Mouse (Mus musculus): ENCODE measurements around the gene Rps12-ps3. TPM values are rescaled to one million over a fixed set of nuclear protein-coding genes. Genes with fewer than 3 reads are reported as not detected.

The Rps12-ps3 gene
- polyA plus RNA-seq, 1 experiment from 2014 or later, result 25.3 TPM

DNA sequence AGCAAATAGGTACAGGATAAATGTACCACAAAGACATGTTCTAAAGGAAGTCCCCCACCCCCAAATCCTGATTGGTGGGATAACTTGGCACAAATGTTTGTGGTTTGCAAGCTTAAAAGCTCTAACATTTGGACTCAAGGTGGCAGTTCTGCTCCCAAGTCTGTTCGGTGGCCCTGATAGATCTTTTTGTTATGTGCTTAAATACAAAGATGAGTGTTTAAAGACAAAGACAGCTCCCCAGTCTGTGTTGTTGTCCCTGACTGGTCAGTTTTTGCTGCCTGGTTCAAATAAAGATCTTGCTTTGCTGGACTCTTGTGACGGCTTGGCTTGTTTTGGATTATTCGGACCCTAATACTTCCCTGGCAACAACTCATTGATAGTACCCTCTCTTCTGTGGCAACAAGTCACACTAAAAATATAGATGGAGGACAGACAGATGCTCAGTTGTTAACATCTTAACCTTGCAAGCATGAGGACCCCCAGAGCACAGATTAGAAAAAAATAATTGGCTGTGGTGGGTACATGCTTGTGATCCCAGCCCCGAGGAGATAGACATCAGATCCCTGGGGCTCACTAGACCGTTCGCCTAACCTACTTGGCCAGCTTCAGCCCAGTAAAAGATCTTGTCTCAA lies 27.4 kb downstream of the Rps12-ps3 start:
- 88% methylated on average over 6 of the region's 6 CpGs for WGBS
- Histone ChIP-seq H3K9me3 (ENCODE audit: low read length) (no peaks in the 10 kb centered on the region), H3K36me3 (ENCODE audit: insufficient read depth, low read length) (no peaks in the 10 kb centered on the region), H3K4me2 (replicated peaks; ENCODE audit: low read depth, low read length) (no peak overlapping the region), H3K27me3 (replicated peaks; ENCODE audit: insufficient read depth, low read length) (no peaks in the 10 kb centered on the region), H3K4me1 (ENCODE audit: insufficient read depth, low read depth, low read length) (no peaks in the 10 kb centered on the region; the same call in 1 of the 2 replicates), H3K9ac (replicated peaks; ENCODE audit: low read depth) (no peak overlapping the region), H3K4me3 (ENCODE audit: low read depth, low read length) (no peak overlapping the region), H3K27ac (ENCODE audit: low read length) (no peak overlapping the region)
- DNase-seq (ENCODE audit: low spot score) (no peak), ATAC-seq (no peak)
- TF ChIP-seq EP300 (IDR thresholded peaks at IDR 0.05) (no peak), CTCF (IDR thresholded peaks at IDR 0.05) (no peak)

- peak; percentile 21 for DNase-seq (ENCODE audit: low spot score)
Observed at GRCm38 (mm10) chr19:59350273-59350903, 28.3 kb downstream of the Rps12-ps3 start.

DNA sequence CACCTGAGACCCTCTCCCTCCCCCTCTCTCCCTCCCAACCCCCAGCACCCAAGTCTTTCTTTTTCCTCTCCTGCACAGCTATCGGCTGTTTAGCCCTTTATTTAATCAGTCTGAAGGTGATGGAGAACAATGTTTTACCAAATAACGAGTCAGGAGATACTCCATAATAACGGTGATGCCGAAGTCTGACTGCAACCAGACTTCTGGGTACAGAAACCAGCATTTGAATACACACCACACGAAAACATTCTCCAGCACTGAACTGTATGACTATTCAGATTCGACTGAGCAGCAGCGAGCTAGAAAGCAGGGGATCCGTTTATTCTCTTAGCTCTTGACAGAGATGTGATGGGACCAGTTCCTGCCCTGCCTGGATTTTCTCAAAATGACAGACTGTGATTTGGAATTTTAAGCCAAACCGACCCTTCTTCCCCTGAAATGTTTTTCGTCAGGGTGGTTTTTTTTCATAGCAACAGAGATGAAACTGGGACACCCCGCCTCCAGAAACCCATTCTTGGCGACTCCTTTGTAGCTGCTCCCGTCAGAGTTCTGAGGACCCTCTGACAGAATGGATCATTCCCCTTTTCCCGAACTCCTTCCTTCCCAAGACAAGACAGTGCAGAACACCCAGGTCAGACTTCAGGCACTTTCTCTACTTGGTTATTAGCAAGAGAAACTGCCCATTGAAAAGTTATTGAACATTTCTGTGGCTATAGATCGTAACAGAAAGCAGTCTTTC lies 29.2 kb downstream of the Rps12-ps3 start:
- H3K4me1 ChIP-seq (ENCODE audit: insufficient read depth, low read depth, low read length), result no peaks in the 10 kb centered on the region
- TF ChIP-seq CTCF (IDR thresholded peaks at IDR 0.05) (no peak), EP300 (IDR thresholded peaks at IDR 0.05) (no peak)
- no peak for DNase-seq (ENCODE audit: low spot score)
- no peak overlapping the region for H3K9ac ChIP-seq (replicated peaks; ENCODE audit: low read depth)
- no peaks in the 10 kb centered on the region for H3K9me3 ChIP-seq (ENCODE audit: low read length)
- no peak overlapping the region for H3K4me3 ChIP-seq (ENCODE audit: low read depth, low read length)
- H3K27ac ChIP-seq (ENCODE audit: low read length), result no peak overlapping the region
- ATAC-seq, result no peak
- no peaks in the 10 kb centered on the region for H3K27me3 ChIP-seq (replicated peaks; ENCODE audit: insufficient read depth, low read length)
- H3K36me3 ChIP-seq (ENCODE audit: insufficient read depth, low read length), result no peaks in the 10 kb centered on the region
- no peak overlapping the region for H3K4me2 ChIP-seq (replicated peaks; ENCODE audit: low read depth, low read length)
- WGBS, result 54% methylated on average over 15 of the region's 15 CpGs

More at GRCm38 (mm10) chr19:59350273-59350903, 28.3 kb downstream of the Rps12-ps3 start:
- no peak for ATAC-seq
- no peaks in the 10 kb centered on the region for H3K27me3 ChIP-seq (replicated peaks; ENCODE audit: insufficient read depth, low read length)
- H3K4me3 ChIP-seq (ENCODE audit: low read depth, low read length), result no peak overlapping the region
- no peaks in the 10 kb centered on the region for H3K36me3 ChIP-seq (ENCODE audit: insufficient read depth, low read length)
- no peak overlapping the region for H3K9ac ChIP-seq (replicated peaks; ENCODE audit: low read depth)
- H3K9me3 ChIP-seq (ENCODE audit: low read length), result no peaks in the 10 kb centered on the region
- TF ChIP-seq EP300 (IDR thresholded peaks at IDR 0.05), result no peak
- no peak for TF ChIP-seq CTCF (IDR thresholded peaks at IDR 0.05)
- WGBS, result 74% methylated on average over 7 of the region's 7 CpGs
- no peak overlapping the region for H3K4me2 ChIP-seq (replicated peaks; ENCODE audit: low read depth, low read length)
- H3K27ac ChIP-seq (ENCODE audit: low read length), result no peak overlapping the region
- no peaks in the 10 kb centered on the region for H3K4me1 ChIP-seq (ENCODE audit: insufficient read depth, low read depth, low read length)

DNA sequence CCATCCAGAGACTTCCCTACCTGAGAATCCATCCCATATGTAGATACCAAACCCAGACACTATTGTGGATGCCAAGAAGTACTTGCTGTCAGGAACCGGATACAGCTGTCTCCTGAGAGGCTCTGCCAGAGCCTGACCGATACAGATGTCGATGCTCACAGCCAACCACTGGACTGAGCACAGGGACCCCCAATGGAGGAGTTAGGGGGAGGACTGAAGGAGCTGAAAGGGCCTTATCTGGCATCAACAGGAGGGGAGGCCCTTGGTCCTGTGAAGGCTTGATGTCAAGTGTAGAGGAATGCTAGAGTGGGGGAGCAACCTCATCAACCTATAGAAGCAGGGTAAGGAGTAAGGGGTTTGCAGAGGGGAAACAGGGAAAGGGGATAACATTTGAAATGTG lies 30.7 kb downstream of the Rps12-ps3 start:
- DNase-seq (ENCODE audit: low spot score) (no peak), ATAC-seq (no peak)
- Histone ChIP-seq H3K36me3 (ENCODE audit: insufficient read depth, low read length) (no peaks in the 10 kb centered on the region), H3K9ac (replicated peaks; ENCODE audit: low read depth) (no peak overlapping the region), H3K4me1 (ENCODE audit: insufficient read depth, low read depth, low read length) (no peaks in the 10 kb centered on the region), H3K4me2 (replicated peaks; ENCODE audit: low read depth, low read length) (no peak overlapping the region), H3K27ac (ENCODE audit: low read length) (no peak overlapping the region), H3K27me3 (replicated peaks; ENCODE audit: insufficient read depth, low read length) (no peaks in the 10 kb centered on the region), H3K4me3 (ENCODE audit: low read depth, low read length) (no peak overlapping the region), H3K9me3 (ENCODE audit: low read length) (no peaks in the 10 kb centered on the region)
- TF ChIP-seq EP300 (IDR thresholded peaks at IDR 0.05) (no peak), CTCF (IDR thresholded peaks at IDR 0.05) (no peak)
- WGBS, result 45% methylated on average over 3 of the region's 3 CpGs

DNA sequence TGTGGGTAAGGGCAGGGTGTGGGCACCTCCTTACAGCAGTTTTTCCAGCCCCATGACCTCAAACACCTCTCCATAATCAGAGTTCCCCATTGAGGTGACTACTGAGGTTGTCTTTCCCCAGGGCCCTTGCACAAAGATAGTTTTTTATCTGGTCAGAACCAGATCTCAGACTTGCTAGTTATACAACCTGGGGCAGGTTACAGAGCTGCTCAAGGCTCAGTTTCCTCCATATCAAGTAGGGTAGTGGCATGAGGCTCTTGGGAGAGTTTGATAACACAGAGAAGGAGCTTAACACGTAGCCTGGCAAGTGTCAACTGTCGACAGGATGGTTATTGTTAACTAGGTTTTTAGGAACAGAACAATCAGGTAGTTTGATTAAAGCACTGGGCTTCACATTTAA lies 32.8 kb downstream of the Rps12-ps3 start:
- 38% methylated on average over 2 of the region's 2 CpGs for WGBS
- DNase-seq (ENCODE audit: low spot score), result no peak
- no peak overlapping the region for H3K4me2 ChIP-seq (replicated peaks; ENCODE audit: low read depth, low read length)
- no peaks in the 10 kb centered on the region for H3K9me3 ChIP-seq (ENCODE audit: low read length)
- no peak for ATAC-seq
- no peaks in the 10 kb centered on the region for H3K4me1 ChIP-seq (ENCODE audit: insufficient read depth, low read depth, low read length)
- no peak overlapping the region for H3K4me3 ChIP-seq (ENCODE audit: low read depth, low read length)
- no peak overlapping the region for H3K27ac ChIP-seq (ENCODE audit: low read length)
- TF ChIP-seq EP300 (IDR thresholded peaks at IDR 0.05) (no peak), CTCF (IDR thresholded peaks at IDR 0.05) (no peak)
- no peaks in the 10 kb centered on the region for H3K36me3 ChIP-seq (ENCODE audit: insufficient read depth, low read length)
- no peaks in the 10 kb centered on the region for H3K27me3 ChIP-seq (replicated peaks; ENCODE audit: insufficient read depth, low read length)
- no peak overlapping the region for H3K9ac ChIP-seq (replicated peaks; ENCODE audit: low read depth)

- no peak overlapping the region for H3K27ac ChIP-seq (ENCODE audit: low read length)
- WGBS, result 70% methylated on average over 3 of the region's 3 CpGs
- DNase-seq (ENCODE audit: low spot score), result no peak
- TF ChIP-seq EP300 (IDR thresholded peaks at IDR 0.05) (no peak), CTCF (IDR thresholded peaks at IDR 0.05) (no peak)
- no peaks in the 10 kb centered on the region for H3K4me1 ChIP-seq (ENCODE audit: insufficient read depth, low read depth, low read length)
- ATAC-seq, result no peak
- H3K36me3 ChIP-seq (ENCODE audit: insufficient read depth, low read length), result no peaks in the 10 kb centered on the region
- no peak overlapping the region for H3K4me3 ChIP-seq (ENCODE audit: low read depth, low read length)
- H3K9me3 ChIP-seq (ENCODE audit: low read length), result no peaks in the 10 kb centered on the region
- H3K4me2 ChIP-seq (replicated peaks; ENCODE audit: low read depth, low read length), result no peak overlapping the region
- no peaks in the 10 kb centered on the region for H3K27me3 ChIP-seq (replicated peaks; ENCODE audit: insufficient read depth, low read length)
- H3K9ac ChIP-seq (replicated peaks; ENCODE audit: low read depth), result no peak overlapping the region
Observed at GRCm38 (mm10) chr19:59356388-59356787, 34.3 kb downstream of the Rps12-ps3 start.

All from lung, postnatal 0 days (tissue).